Mouse (Mus musculus): Measurements from ENCODE around the gene Noxa1.

DNA sequence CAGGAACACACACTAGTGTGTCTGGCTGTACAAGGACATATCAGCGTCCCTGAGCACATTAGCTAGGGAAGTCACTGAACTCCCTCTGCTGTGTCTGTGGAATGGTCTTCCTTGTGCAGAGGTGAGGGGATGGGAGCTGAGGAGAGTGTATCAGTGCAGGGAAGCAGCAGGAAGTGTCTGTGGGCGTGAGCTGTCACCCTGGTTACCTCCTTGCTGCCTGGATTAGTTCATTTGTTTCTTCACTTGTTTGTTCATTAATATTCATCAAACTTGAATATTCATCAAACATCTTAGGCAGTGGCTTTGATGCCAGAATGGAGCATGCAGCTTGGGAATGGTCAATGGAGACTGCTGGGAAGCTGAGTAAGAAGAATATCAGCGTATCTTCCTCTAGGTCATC, 4.8 kb upstream of the Noxa1 start:
- TF ChIP-seq CTCF (IDR thresholded peaks at IDR 0.05; ENCODE audit: borderline replicate concordance, insufficient read depth, low read length) (no peak), POLR2A (IDR thresholded peaks at IDR 0.05; ENCODE audit: low read depth, low read length) (no peak)

Measured in embryonic fibroblast, embryonic 13.5 days (primary cell).